Mouse (Mus musculus) limb, embryonic 13.5 days (tissue): ENCODE data around the gene Sycn. TPM values are rescaled to one million over a fixed set of nuclear protein-coding genes. Genes with fewer than 3 reads are reported as not detected.
A peak's percentile ranks its signal among the peaks of the same experiment; 100 is the strongest.

Source experiments
- ATAC-seq: fragments of 200-750 bp; cut with Nextera tagmentation; 2 replicates; pipeline ENCODE4 v1.8.0; 2017; ENCODE audit warnings: low read depth, moderate number of reproducible peaks, moderate TSS enrichment; ENCODE audit not compliant: low FRiP score
- H3K27ac ChIP-seq: fragments of 300-500 bp; sonication (generic); 2 replicates; pipeline ENCODE4 v1.5.1; 2015; ENCODE audit warnings: inconsistent platforms, mild to moderate bottlenecking, moderate library complexity
- H3K27me3 ChIP-seq: fragments of 300-500 bp; sonication (generic); 2 replicates; pipeline ENCODE4 v1.6.1; 2015; ENCODE audit warnings: mild to moderate bottlenecking, inconsistent platforms
- H3K36me3 ChIP-seq: fragments of 300-500 bp; sonication (generic); 2 replicates; pipeline ENCODE4 v1.6.1; 2015; ENCODE audit warnings: inconsistent platforms, mild to moderate bottlenecking, moderate library complexity
- H3K4me1 ChIP-seq: fragments of 300-500 bp; sonication (generic); 2 replicates; pipeline ENCODE4 v1.6.1; 2015; ENCODE audit warnings: inconsistent platforms
- H3K4me2 ChIP-seq: fragments of 300-500 bp; sonication (generic); replicated peaks from 2 replicates; pipeline ENCODE4 v1.6.1; 2015; ENCODE audit warnings: inconsistent platforms, mild to moderate bottlenecking, moderate library complexity
- H3K4me3 ChIP-seq: fragments of 300-500 bp; sonication (generic); 2 replicates; pipeline ENCODE4 v1.5.1; 2015; ENCODE audit warnings: moderate library complexity, mild to moderate bottlenecking, inconsistent platforms
- H3K9ac ChIP-seq: fragments of 300-500 bp; sonication (generic); 2 replicates; pipeline ENCODE4 v1.6.1; 2015; ENCODE audit warnings: mild to moderate bottlenecking, inconsistent platforms
- H3K9me3 ChIP-seq: fragments of 300-500 bp; sonication (generic); 2 replicates; pipeline ENCODE4 v1.6.1; 2016; ENCODE audit warnings: inconsistent platforms
- WGBS: fragments of 180-500 bp; shearing (Covaris S2); methylation state at CpG from one replicate; pipeline ENCODE4 v1.1.7; 2015; 5-methylcytosine and 5-hydroxymethylcytosine counted together
- polyA plus RNA-seq: library from polyadenylated mRNA; unstranded; fragments of >200 nt; fragmentation: Nextera tagmentation; extraction: Ambion mirVana; gene quantifications from 2 replicates; pipeline ENCODE4 v1.2.1, GENCODE M21; 2015

The Sycn gene
- polyA plus RNA-seq, 1 experiment from 2014 or later = not detected

DNA sequence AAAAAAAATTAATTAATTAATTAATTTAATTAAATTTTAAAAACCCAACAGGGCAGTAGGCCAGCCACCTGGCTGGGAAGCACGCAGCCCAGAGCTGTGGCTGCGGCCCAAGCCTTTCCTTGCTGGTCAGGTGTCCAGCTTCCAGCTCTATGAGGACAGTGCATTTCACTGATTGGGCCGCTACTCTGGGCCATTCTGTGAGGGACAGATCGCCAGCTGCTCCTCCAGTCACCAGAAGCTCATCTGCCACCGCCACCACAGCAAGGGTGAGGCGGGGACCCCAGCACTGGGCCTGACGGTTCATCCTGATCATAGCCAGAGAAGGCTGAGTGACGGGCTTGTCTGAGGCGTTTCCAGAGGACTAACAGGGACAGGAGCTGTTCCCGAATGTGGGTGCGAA is 21.3 kb downstream of the Sycn start:
- Histone ChIP-seq H3K4me1 (no peaks in the 10 kb centered on the region), H3K27ac (no peak overlapping the region), H3K36me3 (peaks cover 83% of the 10 kb centered on the region), H3K4me3 (no peak overlapping the region), H3K9ac (no peak overlapping the region), H3K4me2 (no peak overlapping the region), H3K9me3 (no peaks in the 10 kb centered on the region), H3K27me3 (no peaks in the 10 kb centered on the region)
- WGBS = 88% methylated on average over 11 of the region's 11 CpGs
- no peak for ATAC-seq

DNA sequence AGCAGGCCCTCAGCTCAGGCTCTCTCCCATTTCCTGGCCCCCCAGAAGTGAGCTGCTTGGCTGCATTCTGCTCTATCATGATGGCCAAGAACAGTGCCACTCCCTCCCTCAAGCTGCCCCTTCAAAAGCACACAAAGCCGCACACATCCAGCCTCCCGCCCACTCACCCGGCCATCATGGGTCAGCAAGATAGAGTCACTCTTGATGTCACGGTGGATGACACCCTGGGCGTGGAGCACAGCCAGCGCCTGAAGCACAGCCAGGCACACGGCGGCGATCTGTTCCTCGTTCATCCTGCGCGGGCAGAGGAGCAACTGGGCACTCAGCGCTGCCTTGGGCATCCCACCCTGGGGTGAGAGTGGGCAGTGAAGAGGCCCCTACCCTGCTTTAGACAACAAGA is 21.7 kb downstream of the Sycn start:
- Histone ChIP-seq H3K4me1 (no peaks in the 10 kb centered on the region), H3K27ac (no peak overlapping the region), H3K9ac (no peak overlapping the region), H3K36me3 (peaks cover 87% of the 10 kb centered on the region), H3K4me2 (no peak overlapping the region), H3K9me3 (no peaks in the 10 kb centered on the region), H3K27me3 (no peaks in the 10 kb centered on the region), H3K4me3 (no peak overlapping the region)
- WGBS = 94% methylated on average over 13 of the region's 13 CpGs
- ATAC-seq = no peak

DNA sequence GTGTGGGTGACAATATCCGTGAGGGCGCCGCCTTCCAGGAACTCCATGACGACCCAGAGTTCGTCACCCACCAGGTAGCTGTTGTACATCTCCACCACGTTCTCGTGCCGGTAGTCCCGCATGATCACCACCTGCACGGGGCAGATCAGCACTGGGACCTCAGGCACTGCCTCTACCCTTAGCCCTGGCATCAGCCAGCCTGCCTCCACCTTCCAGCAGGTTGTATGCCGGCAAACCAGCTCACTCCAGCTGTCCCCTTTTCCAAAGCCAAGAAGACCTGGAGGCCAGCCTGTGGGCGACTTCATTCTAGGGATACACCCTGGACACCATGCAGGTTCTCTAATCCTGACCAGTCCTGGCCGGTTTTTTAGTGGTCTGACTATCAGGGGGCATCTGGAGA is 22.3 kb downstream of the Sycn start:
- Histone ChIP-seq H3K4me1 (no peaks in the 10 kb centered on the region), H3K27ac (no peak overlapping the region), H3K9ac (no peak overlapping the region), H3K9me3 (no peaks in the 10 kb centered on the region), H3K4me3 (no peak overlapping the region), H3K36me3 (peaks cover 93% of the 10 kb centered on the region), H3K27me3 (no peaks in the 10 kb centered on the region), H3K4me2 (no peak overlapping the region)
- no peak for ATAC-seq
- 93% methylated on average over 13 of the region's 13 CpGs for WGBS

DNA sequence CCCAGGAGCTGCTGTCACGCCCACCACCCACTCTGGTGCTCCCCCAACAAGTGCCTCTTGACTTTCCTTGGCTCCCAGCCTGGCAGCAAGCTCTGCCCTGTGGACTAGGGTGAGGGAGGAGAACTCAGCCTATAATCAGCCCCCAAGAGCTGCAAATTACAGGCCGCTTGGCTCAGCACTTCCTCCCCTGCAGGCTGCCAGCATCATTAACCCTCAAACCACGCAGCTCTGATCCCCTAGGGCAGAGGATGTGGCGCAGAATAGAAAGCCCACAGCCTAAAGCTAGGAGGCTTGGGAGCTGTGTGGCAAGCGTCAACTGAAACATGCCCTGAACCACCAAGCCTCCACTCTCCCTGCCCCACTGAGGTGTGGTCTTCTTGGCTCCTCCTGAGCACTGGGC is 24.7 kb downstream of the Sycn start:
- Histone ChIP-seq H3K4me2 (no peak overlapping the region), H3K9ac (0 out of 2 replicates have a peak overlapping the region, but pooled peaks have one; percentile 4), H3K36me3 (peaks cover 92% of the 10 kb centered on the region), H3K27me3 (no peaks in the 10 kb centered on the region), H3K27ac (no peak overlapping the region), H3K9me3 (no peaks in the 10 kb centered on the region), H3K4me1 (peaks cover 7% of the 10 kb centered on the region), H3K4me3 (no peak overlapping the region)
- ATAC-seq = no peak
- 73% methylated on average over 5 of the region's 5 CpGs for WGBS

DNA sequence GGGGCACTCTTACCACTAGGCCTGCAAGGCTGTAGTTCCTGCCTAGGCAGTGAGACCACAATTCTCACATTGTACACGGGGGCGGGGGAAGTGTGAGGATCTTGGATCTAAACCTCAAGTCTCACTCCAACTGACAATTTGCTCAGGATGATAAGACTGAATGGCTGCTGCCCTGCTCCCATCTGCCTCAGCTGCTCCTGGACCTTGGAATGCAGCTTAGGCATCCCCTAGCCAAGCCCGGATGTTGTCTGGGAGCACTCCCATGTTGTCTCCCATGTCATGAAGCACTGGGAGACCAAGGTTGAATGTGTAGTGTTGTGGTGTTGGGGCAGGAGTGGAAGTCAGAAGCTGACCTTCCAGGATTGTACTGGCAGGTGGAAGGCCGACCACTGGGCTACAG is 26.9 kb downstream of the Sycn start:
- Histone ChIP-seq H3K4me3 (no peak overlapping the region), H3K36me3 (peaks cover 74% of the 10 kb centered on the region), H3K27me3 (no peaks in the 10 kb centered on the region), H3K9ac (no peak overlapping the region), H3K9me3 (no peaks in the 10 kb centered on the region), H3K27ac (no peak overlapping the region), H3K4me2 (no peak overlapping the region), H3K4me1 (peaks cover 24% of the 10 kb centered on the region)
- no peak for ATAC-seq
- WGBS = 91% methylated on average over 4 of the region's 4 CpGs

DNA sequence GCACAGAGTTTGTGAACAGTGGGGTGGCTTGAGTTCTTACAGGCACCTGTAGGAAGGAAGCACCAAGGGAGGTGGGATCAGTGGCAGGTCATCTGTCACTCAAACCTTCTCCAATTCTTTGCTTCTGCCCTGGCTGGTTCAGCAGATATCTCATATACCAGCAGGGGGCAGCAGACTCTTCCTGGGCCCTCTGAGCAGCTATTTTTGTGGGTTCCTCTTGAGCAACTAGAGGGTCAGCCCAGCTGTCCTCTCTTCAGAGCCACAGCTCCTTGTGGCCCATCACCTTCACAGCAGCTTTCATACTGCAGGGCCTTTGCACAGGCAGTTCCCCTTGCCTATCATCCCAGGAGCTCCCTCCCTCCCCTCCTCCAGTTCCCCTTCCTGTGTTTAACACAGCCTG is 27.6 kb downstream of the Sycn start:
- H3K27me3 ChIP-seq = no peaks in the 10 kb centered on the region
- no peak overlapping the region for H3K27ac ChIP-seq
- H3K9me3 ChIP-seq = no peaks in the 10 kb centered on the region
- no peak for ATAC-seq
- no peak overlapping the region for H3K4me2 ChIP-seq
- no peak overlapping the region for H3K4me3 ChIP-seq
- peaks cover 24% of the 10 kb centered on the region for H3K4me1 ChIP-seq
- peaks cover 67% of the 10 kb centered on the region for H3K36me3 ChIP-seq
- H3K9ac ChIP-seq = no peak overlapping the region

DNA sequence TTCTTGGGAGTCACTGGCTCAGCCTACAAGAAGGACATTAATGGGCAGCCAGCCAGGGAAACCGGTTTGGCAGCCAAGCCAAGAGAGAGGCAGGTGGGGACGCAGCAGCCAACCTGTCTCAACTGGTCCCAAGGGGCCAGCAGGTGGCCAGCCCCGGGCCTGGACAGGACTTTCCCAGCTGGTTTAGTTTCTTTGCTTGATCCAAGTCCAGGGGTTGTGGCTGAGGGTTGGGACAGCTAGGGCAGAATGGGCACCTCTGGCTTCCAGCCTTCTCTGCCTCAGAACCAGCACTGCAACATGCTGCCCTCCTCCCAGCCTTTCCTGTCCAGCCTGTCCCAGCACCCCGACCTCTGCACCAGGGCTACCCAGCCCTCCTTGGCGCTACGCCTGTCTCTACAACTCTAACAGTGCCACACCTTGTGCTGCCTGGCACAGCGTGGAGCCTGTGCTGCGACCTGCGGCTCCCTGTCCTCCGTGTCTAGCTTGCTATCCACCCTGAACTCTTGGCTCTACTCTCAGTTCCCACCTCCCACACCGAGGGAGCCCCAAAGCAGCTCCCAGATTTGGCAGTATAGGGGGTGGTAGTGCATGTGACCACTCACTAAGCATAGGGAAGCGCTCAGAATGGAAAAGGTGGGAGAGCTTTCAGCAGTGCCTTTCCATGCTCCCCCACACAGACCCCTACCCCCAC is 29.8 kb downstream of the Sycn start:
- Histone ChIP-seq H3K9me3 (no peaks in the 10 kb centered on the region), H3K4me2 (0 out of 2 replicates have a peak overlapping the region, but pooled peaks have one; percentile 3), H3K27ac (no peak overlapping the region; the same call in 1 of the 2 replicates), H3K36me3 (peaks cover 45% of the 10 kb centered on the region), H3K4me1 (peaks cover 29% of the 10 kb centered on the region), H3K4me3 (no peak overlapping the region), H3K9ac (no peak overlapping the region), H3K27me3 (no peaks in the 10 kb centered on the region)
- WGBS = 67% methylated on average over 12 of the region's 12 CpGs
- ATAC-seq = no peak

DNA sequence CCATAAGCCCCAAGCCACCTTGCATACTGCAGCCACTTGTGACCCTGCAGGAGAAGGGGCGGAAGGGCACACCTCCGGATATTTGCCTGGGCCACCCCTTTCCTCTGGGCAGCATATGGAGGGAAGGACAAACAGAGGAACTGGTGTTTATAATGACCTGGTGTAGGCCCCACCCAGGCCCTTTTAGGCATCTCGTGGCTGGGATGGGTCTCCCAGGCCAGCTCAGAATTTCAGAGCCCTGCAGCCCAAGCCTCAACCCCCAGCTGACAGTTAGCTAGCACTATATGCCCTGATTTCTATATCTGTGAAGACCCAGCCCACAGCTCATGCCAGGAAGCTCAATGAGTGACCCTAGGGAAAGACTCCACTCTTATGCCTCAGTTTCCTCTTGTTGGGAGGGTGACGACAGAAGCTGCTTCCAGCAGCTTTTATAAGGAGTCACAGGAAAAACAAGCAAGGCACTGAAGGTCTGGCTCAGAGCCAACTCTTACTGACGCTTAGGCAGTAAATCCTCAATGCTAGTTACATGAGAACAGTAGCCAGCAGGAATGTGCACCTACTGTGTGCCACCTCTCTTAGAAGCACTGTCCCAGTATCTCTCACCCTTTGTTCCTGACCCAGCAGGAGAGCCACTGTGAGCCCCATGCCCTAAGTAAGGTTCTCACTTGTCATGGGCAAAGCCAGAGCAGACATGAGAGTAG is 30.4 kb downstream of the Sycn start:
- Histone ChIP-seq H3K9ac (no peak overlapping the region), H3K4me1 (peaks cover 36% of the 10 kb centered on the region), H3K4me2 (no peak overlapping the region), H3K36me3 (peaks cover 38% of the 10 kb centered on the region), H3K27me3 (no peaks in the 10 kb centered on the region), H3K9me3 (no peaks in the 10 kb centered on the region), H3K4me3 (no peak overlapping the region), H3K27ac (no peak overlapping the region; the same call in 1 of the 2 replicates)
- ATAC-seq = no peak
- 30% methylated on average over 5 of the region's 5 CpGs for WGBS

DNA sequence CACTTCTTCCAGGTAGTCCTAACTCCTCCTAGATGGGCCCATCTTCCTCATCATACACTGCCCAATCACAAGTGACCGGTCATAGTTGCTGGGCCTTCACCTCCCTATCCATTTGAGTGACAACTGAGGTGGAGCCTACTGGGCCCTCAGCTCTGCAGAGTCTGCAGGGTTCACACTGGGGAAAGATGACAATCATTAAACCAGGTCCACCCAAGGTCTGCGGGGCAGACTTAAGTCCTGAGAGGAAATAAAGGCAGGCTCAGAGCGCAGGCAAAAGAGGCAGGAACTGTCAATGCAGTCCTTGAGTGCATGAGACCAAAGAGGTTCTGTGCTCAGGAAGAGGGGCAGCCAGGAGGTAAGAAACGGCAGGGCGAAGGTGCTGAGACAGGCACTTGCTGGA is 32.0 kb downstream of the Sycn start:
- Histone ChIP-seq H3K9ac (no peak overlapping the region), H3K4me3 (no peak overlapping the region), H3K27ac (no peak overlapping the region), H3K4me2 (no peak overlapping the region), H3K27me3 (no peaks in the 10 kb centered on the region), H3K36me3 (peaks cover 22% of the 10 kb centered on the region), H3K9me3 (no peaks in the 10 kb centered on the region), H3K4me1 (peaks cover 52% of the 10 kb centered on the region)
- ATAC-seq = no peak
- 84% methylated on average over 5 of the region's 5 CpGs for WGBS

DNA sequence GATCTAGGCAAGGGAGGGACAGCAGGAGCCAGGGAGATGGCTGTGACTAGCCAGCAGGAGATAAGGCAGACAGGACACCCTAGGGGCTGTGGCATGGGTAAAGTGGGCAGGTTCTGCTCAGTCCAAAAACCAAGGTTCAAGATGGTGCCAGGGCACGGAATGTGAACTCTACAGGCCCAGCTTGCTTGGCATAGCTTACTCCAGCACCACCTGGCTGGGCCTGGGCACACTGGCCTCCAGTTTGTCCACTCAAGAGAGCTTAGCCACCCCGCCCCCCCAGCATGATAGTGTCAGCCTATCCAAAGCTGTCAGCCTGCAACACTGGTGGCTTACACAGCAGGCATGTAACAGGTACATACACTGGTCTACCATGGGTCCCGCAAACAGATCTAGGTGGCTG is 32.6 kb downstream of the Sycn start:
- Histone ChIP-seq H3K4me2 (no peak overlapping the region), H3K36me3 (peaks cover 17% of the 10 kb centered on the region), H3K9ac (no peak overlapping the region), H3K27me3 (no peaks in the 10 kb centered on the region), H3K27ac (no peak overlapping the region), H3K4me3 (no peak overlapping the region), H3K4me1 (peaks cover 57% of the 10 kb centered on the region), H3K9me3 (no peaks in the 10 kb centered on the region)
- 93% methylated on average over 3 of the region's 3 CpGs for WGBS
- ATAC-seq = no peak

DNA sequence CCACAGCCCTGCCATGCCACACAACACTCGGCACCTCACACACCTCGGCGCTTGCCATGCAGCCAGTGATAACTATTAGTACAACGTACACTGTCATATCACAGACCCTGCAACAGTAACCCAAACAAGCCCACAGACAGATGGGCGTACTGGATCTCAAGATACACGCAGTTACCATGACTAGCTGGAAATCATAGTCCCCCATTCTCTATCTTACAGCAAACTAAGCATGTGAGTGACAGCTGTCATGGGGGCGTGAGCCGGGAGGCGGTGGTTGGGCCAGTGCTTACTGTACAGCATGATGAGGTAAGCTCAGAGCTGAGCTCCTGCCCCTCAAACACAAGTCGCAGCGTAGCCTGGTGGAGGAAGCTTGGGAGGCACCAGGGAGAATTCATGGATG is 34.9 kb downstream of the Sycn start:
- H3K9ac ChIP-seq = no peak overlapping the region
- H3K4me3 ChIP-seq = no peak overlapping the region
- no peaks in the 10 kb centered on the region for H3K27me3 ChIP-seq
- 86% methylated on average over 11 of the region's 11 CpGs for WGBS
- H3K27ac ChIP-seq = no peak overlapping the region
- no peak overlapping the region for H3K4me2 ChIP-seq
- ATAC-seq = no peak
- no peaks in the 10 kb centered on the region for H3K9me3 ChIP-seq
- H3K36me3 ChIP-seq = peaks cover 7% of the 10 kb centered on the region
- peaks cover 61% of the 10 kb centered on the region for H3K4me1 ChIP-seq

DNA sequence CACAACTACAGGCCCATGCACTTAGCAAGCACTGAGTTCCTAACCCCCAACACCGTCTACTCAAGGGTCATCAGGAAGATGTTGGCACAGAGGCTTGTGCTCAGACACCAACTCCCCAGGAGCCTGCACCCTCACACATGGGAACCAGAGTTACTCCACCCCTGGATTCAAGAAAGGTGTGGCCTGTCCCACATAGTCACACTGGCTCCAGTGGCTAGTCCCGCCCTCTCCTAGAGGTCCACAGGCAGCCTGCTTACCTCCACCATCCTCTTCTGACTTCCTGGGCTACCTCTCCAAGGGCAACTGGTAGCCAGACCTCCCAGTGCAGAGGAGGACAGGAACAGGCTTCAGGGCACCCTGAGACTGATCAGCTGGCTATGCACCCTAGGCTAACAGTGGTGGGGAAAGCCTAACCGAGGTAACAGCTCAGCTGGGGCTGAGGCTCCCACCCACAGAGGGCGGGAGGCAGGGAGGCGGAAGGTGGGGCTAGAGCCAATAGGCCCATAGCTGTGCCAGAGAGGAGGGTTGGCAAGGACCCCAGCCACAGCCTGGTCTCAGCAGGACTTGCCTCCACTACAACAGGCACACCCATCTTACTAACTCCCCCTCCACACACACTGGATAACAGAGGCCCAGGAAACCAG is 35.7 kb downstream of the Sycn start:
- 70% methylated on average over 5 of the region's 5 CpGs for WGBS
- Histone ChIP-seq H3K27me3 (no peaks in the 10 kb centered on the region), H3K36me3 (peaks cover 11% of the 10 kb centered on the region), H3K9me3 (no peaks in the 10 kb centered on the region), H3K9ac (peak overlapping the region; percentile 46; the same call in 1 of the 2 replicates), H3K4me2 (no peak overlapping the region), H3K4me3 (no peak overlapping the region), H3K27ac (peak overlapping the region; percentile 48; the same call in 1 of the 2 replicates), H3K4me1 (peaks cover 53% of the 10 kb centered on the region)
- 0 out of 2 replicates have a peak, but pooled peaks have one; percentile 37 for ATAC-seq
